Mouse (Mus musculus) stomach, postnatal 0 days (tissue): Measurements from ENCODE around the gene Tbkbp1. TPM values are rescaled to one million over a fixed set of nuclear protein-coding genes. Genes with fewer than 3 reads are reported as not detected.
A peak's percentile ranks its signal among the peaks of the same experiment; 100 is the strongest.

Experiments used
- ATAC-seq: fragments of 200-750 bp; cut with Nextera tagmentation; 2 replicates; pipeline ENCODE4 v1.8.0; 2017; ENCODE audit not compliant: low FRiP score, low TSS enrichment
- DNase-seq: peaks from one replicate; pipeline ENCODE4 v3.0.0-alpha.2; 2016; ENCODE audit warnings: low spot score
- H3K27ac ChIP-seq: fragments of 300-500 bp; sonication (generic); replicated peaks from 2 replicates; pipeline ENCODE4 v1.5.1; 2014; ENCODE audit warnings: mild to moderate bottlenecking, control low read depth
- H3K27me3 ChIP-seq: fragments of 300-500 bp; sonication (generic); 2 replicates; pipeline ENCODE4 v1.6.1; 2014; ENCODE audit warnings: low read length; ENCODE audit not compliant: control insufficient read depth, insufficient read depth
- H3K36me3 ChIP-seq: fragments of 300-500 bp; sonication (generic); 2 replicates; pipeline ENCODE4 v1.6.1; 2014; ENCODE audit warnings: low read length, mixed read lengths; ENCODE audit not compliant: control insufficient read depth, insufficient read depth
- H3K4me1 ChIP-seq: fragments of 300-500 bp; sonication (generic); replicated peaks from 2 replicates; pipeline ENCODE4 v1.6.1; 2014; ENCODE audit warnings: antibody characterized with exemption; ENCODE audit not compliant: control insufficient read depth, insufficient read depth
- H3K4me2 ChIP-seq: fragments of 300-500 bp; sonication (generic); replicated peaks from 2 replicates; pipeline ENCODE4 v1.6.1; 2014; ENCODE audit warnings: low read depth, mild to moderate bottlenecking, control low read depth, moderate library complexity
- H3K4me3 ChIP-seq: fragments of 300-500 bp; sonication (generic); 2 replicates; pipeline ENCODE4 v1.5.1; 2014; ENCODE audit warnings: low read depth, low read length, control low read depth
- H3K9ac ChIP-seq: fragments of 300-500 bp; sonication (generic); 2 replicates; pipeline ENCODE4 v1.6.1; 2014; ENCODE audit warnings: mild to moderate bottlenecking, low read length, control low read depth, mixed read lengths
- H3K9me3 ChIP-seq: fragments of 300-500 bp; sonication (generic); 2 replicates; pipeline ENCODE4 v1.6.1; 2016; ENCODE audit warnings: low read length; ENCODE audit not compliant: control insufficient read depth
- CTCF ChIP-seq: IDR thresholded peaks from 2 replicates; pipeline ENCODE4 v1.5.1; 2016; ENCODE audit warnings: antibody characterized with exemption, low read depth, mild to moderate bottlenecking, moderate library complexity
- EP300 ChIP-seq: optimal IDR thresholded peaks from 2 replicates; pipeline ENCODE3; 2016; ENCODE audit warnings: antibody characterized with exemption
- WGBS: fragments of 180-500 bp; shearing (Covaris S2); extraction: QIAGEN DNeasy Blood & Tissue Kit; methylation state at CpG from one replicate; pipeline ENCODE4 v1.1.7; 2014; 5-methylcytosine and 5-hydroxymethylcytosine counted together
- polyA plus RNA-seq: library from polyadenylated mRNA; unstranded; fragments of >200 nt; fragmentation: Nextera tagmentation; extraction: Ambion mirVana; gene quantifications from 2 replicates; pipeline ENCODE4 v1.2.1, GENCODE M21; 2015

Tbkbp1 gene
- polyA plus RNA-seq, 1 experiment from 2014 or later: 1.8 TPM

GRCm38 (mm10) chr11:97112519-97113125 is 38.7 kb downstream of the Tbkbp1 start:
- 79% methylated on average over 9 of the region's 9 CpGs for WGBS
- Histone ChIP-seq H3K27me3 (peaks cover 8% of the 10 kb centered on the region; the same call in 1 of the 2 replicates), H3K9ac (no peak overlapping the region)

GRCm38 (mm10) chr11:97108976-97109375 is 42.3 kb downstream of the Tbkbp1 start:
- H3K4me2 ChIP-seq: no peak overlapping the region
- TF ChIP-seq EP300 (no peak), CTCF (no peak)
- H3K36me3 ChIP-seq: no peaks in the 10 kb centered on the region
- no peaks in the 10 kb centered on the region for H3K9me3 ChIP-seq
- no peak overlapping the region for H3K27ac ChIP-seq
- H3K9ac ChIP-seq: no peak overlapping the region
- H3K4me1 ChIP-seq: no peaks in the 10 kb centered on the region
- WGBS: 79% methylated on average over 16 of the region's 16 CpGs
- ATAC-seq (no peak), DNase-seq (no peak)
- H3K4me3 ChIP-seq: no peak overlapping the region
- H3K27me3 ChIP-seq: no peaks in the 10 kb centered on the region; the same call in 1 of the 2 replicates

More at GRCm38 (mm10) chr11:97112519-97113125, 38.7 kb downstream of the Tbkbp1 start:
- Histone ChIP-seq H3K4me3 (no peak overlapping the region), H3K4me1 (no peaks in the 10 kb centered on the region), H3K36me3 (no peaks in the 10 kb centered on the region), H3K4me2 (no peak overlapping the region), H3K27ac (no peak overlapping the region), H3K9me3 (no peaks in the 10 kb centered on the region)
- ATAC-seq (no peak), DNase-seq (no peak)
- no peak for TF ChIP-seq CTCF
- no peak for TF ChIP-seq EP300

GRCm38 (mm10) chr11:97104091-97104483 is 47.2 kb downstream of the Tbkbp1 start:
- Histone ChIP-seq H3K4me3 (no peak overlapping the region), H3K9me3 (no peaks in the 10 kb centered on the region), H3K4me2 (no peak overlapping the region), H3K4me1 (no peaks in the 10 kb centered on the region), H3K36me3 (no peaks in the 10 kb centered on the region), H3K9ac (no peak overlapping the region), H3K27me3 (0 out of 2 replicates have a peak, but pooled peaks cover 4% of the 10 kb centered on the region), H3K27ac (no peak overlapping the region)
- 92% methylated on average over 9 of the region's 9 CpGs for WGBS
- ATAC-seq: no peak
- TF ChIP-seq CTCF: no peak
- TF ChIP-seq EP300: no peak
- no peak for DNase-seq

GRCm38 (mm10) chr11:97103163-97104090 is 47.9 kb downstream of the Tbkbp1 start:
- H3K9me3 ChIP-seq: no peaks in the 10 kb centered on the region
- H3K9ac ChIP-seq: no peak overlapping the region
- no peaks in the 10 kb centered on the region for H3K36me3 ChIP-seq
- H3K27me3 ChIP-seq: 0 out of 2 replicates have a peak, but pooled peaks cover 4% of the 10 kb centered on the region
- H3K4me2 ChIP-seq: no peak overlapping the region
- TF ChIP-seq EP300 (no peak), CTCF (no peak)
- no peak overlapping the region for H3K4me3 ChIP-seq
- ATAC-seq: no peak
- no peak overlapping the region for H3K27ac ChIP-seq
- no peaks in the 10 kb centered on the region for H3K4me1 ChIP-seq
- 92% methylated on average over 10 of the region's 10 CpGs for WGBS
- no peak for DNase-seq

- Histone ChIP-seq H3K9me3 (no peaks in the 10 kb centered on the region), H3K36me3 (no peaks in the 10 kb centered on the region), H3K4me2 (no peak overlapping the region), H3K4me1 (no peaks in the 10 kb centered on the region), H3K4me3 (no peak overlapping the region), H3K27me3 (0 out of 2 replicates have a peak, but pooled peaks cover 4% of the 10 kb centered on the region), H3K9ac (no peak overlapping the region), H3K27ac (no peak overlapping the region)
- WGBS: 17% methylated on average over 9 of the region's 9 CpGs
- DNase-seq (peak; percentile 74), ATAC-seq (peak; percentile 30; the same call in 1 of the 2 replicates)
- TF ChIP-seq CTCF: peak; percentile 85
- TF ChIP-seq EP300: no peak
These were observed 49.6 kb downstream of the Tbkbp1 start for GRCm38 (mm10) chr11:97101722-97102121.

GRCm38 (mm10) chr11:97098791-97099190 is 52.5 kb downstream of the Tbkbp1 start:
- no peak overlapping the region for H3K4me3 ChIP-seq
- no peaks in the 10 kb centered on the region for H3K9me3 ChIP-seq
- no peaks in the 10 kb centered on the region for H3K4me1 ChIP-seq
- WGBS: 23% methylated on average over 18 of the region's 18 CpGs
- peak overlapping the region; percentile 29; the same call in 1 of the 2 replicates for H3K4me2 ChIP-seq
- TF ChIP-seq CTCF (no peak), EP300 (no peak)
- no peak overlapping the region for H3K9ac ChIP-seq
- DNase-seq (no peak), ATAC-seq (0 out of 2 replicates have a peak, but pooled peaks have one; percentile 25)
- no peak overlapping the region for H3K27ac ChIP-seq
- no peaks in the 10 kb centered on the region for H3K36me3 ChIP-seq
- H3K27me3 ChIP-seq: 0 out of 2 replicates have a peak, but pooled peaks cover 4% of the 10 kb centered on the region
